Mouse (Mus musculus) hindbrain, embryonic 11.5 days (tissue): ENCODE results near the gene Trex1. TPM values are rescaled to one million over a fixed set of nuclear protein-coding genes. Genes with fewer than 3 reads are reported as not detected.

ENCODE experiments used
- ATAC-seq: fragments of 200-750 bp; cut with Nextera tagmentation; 2 replicates; pipeline ENCODE4 v1.8.0; 2017; ENCODE audit warnings: mild to moderate bottlenecking, moderate TSS enrichment, moderate library complexity; ENCODE audit not compliant: low FRiP score
- DNase-seq: peaks from one replicate; pipeline ENCODE4 v3.0.0-alpha.2; 2015; ENCODE audit warnings: low spot score
- H3K27ac ChIP-seq: fragments of 300-500 bp; sonication (generic); 2 replicates; pipeline ENCODE4 v1.5.1; 2014; ENCODE audit warnings: mild to moderate bottlenecking, low read depth, low read length
- H3K27me3 ChIP-seq: fragments of 300-500 bp; sonication (generic); 2 replicates; pipeline ENCODE4 v1.6.1; 2014; ENCODE audit warnings: mild to moderate bottlenecking, low read length, moderate library complexity, mixed read lengths; ENCODE audit not compliant: control insufficient read depth, insufficient read depth
- H3K36me3 ChIP-seq: fragments of 300-500 bp; sonication (generic); 2 replicates; pipeline ENCODE4 v1.6.1; 2014; ENCODE audit warnings: mild to moderate bottlenecking, low read length, moderate library complexity, mixed read lengths; ENCODE audit not compliant: control insufficient read depth, insufficient read depth
- H3K4me1 ChIP-seq: fragments of 300-500 bp; sonication (generic); replicated peaks from 2 replicates; pipeline ENCODE4 v1.6.1; 2014; ENCODE audit warnings: low read length, mixed read lengths; ENCODE audit not compliant: control insufficient read depth, insufficient read depth
- H3K4me2 ChIP-seq: fragments of 300-500 bp; sonication (generic); replicated peaks from 2 replicates; pipeline ENCODE4 v1.6.1; 2014; ENCODE audit warnings: mild to moderate bottlenecking, low read depth, low read length
- H3K4me3 ChIP-seq: fragments of 300-500 bp; sonication (generic); 2 replicates; pipeline ENCODE4 v1.5.1; 2014; ENCODE audit warnings: low read depth, low read length
- H3K9ac ChIP-seq: fragments of 300-500 bp; sonication (generic); 2 replicates; pipeline ENCODE4 v1.6.1; 2014; ENCODE audit warnings: low read depth, low read length
- H3K9me3 ChIP-seq: fragments of 300-500 bp; sonication (generic); 2 replicates; pipeline ENCODE4 v1.6.1; 2016; ENCODE audit warnings: low read length; ENCODE audit not compliant: control insufficient read depth
- WGBS: fragments of 180-500 bp; shearing (Covaris S2); extraction: QIAGEN DNeasy Blood & Tissue Kit; methylation state at CpG from one replicate; pipeline ENCODE4 v1.1.7; 2014; 5-methylcytosine and 5-hydroxymethylcytosine counted together
- polyA plus RNA-seq: library from polyadenylated mRNA; unstranded; fragments of >200 nt; fragmentation: Nextera tagmentation; extraction: Ambion mirVana; gene quantifications from 2 replicates; pipeline ENCODE4 v1.2.1, GENCODE M21; 2014

Gene Trex1
- 7.5 and 9.7 TPM in 2 replicates for polyA plus RNA-seq

DNA sequence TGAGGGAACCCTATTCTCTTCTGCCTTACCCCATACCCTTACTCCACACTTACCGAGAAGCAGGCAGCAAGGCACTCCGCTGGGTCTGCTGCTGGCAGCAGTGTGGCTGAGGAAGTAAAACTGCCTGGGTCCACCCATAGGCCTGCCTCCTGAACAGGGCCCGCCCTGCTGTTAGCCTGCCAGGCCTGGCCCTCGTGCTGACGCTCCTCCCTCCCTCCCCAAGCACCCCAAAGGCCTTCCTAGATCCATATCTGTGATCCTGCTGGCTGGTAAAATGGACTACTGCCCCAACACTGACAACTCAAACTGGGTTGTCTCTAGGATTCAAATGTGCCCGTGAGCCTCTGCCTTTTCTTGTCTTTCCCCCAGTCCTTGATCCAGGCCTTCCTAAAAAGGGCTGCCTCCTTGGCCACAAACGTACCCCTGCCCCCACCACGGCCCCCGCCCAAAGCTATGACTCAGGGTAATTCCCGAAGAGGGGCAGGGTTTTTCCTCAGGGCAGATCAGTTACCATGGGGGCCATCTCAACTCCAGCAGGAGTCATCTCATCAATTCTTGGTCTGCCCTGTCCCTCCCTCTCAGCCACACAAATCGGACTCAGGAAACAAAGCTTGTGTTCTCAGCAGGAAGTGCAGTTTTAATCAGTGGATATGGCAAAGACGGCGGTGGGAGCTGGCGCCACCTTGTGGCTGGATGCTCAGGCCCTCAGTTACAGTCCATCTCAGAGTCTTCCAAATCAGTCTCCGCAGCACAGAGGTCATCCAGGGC is at the start of gene Trex1:
Trex1 (minus strand) TSS at position 599 of the 768 bp plus-strand sequence.
- 31% methylated on average over 15 of the region's 15 CpGs for WGBS
- peaks cover 2% of the 10 kb centered on the region; the same call in 1 of the 2 replicates for H3K4me1 ChIP-seq
- H3K9me3 ChIP-seq, result no peaks in the 10 kb centered on the region

GRCm38 (mm10) chr9:109107341-109107740 is 47.8 kb upstream of the Trex1 start:
- Histone ChIP-seq H3K4me3 (no peak overlapping the region), H3K4me2 (no peak overlapping the region), H3K27ac (no peak overlapping the region), H3K9me3 (no peaks in the 10 kb centered on the region), H3K36me3 (peaks cover 30% of the 10 kb centered on the region), H3K27me3 (no peaks in the 10 kb centered on the region), H3K4me1 (no peaks in the 10 kb centered on the region), H3K9ac (no peak overlapping the region)
- 92% methylated on average over 3 of the region's 6 CpGs for WGBS
- no peak for DNase-seq
- no peak for ATAC-seq

More for the DNA sequence above, at the start of gene Trex1:
- DNase-seq, result peak; percentile 89
- no peak within 1 kb of the TSS for H3K4me3 ChIP-seq
- 0 out of 2 replicates have a peak within 1 kb of the TSS, but pooled peaks have one; percentile 3 for H3K4me2 ChIP-seq
- H3K27ac ChIP-seq, result peak within 1 kb of the TSS; percentile 27
- peak within 1 kb of the TSS; percentile 42 for H3K9ac ChIP-seq
- no peaks in the 10 kb centered on the region for H3K27me3 ChIP-seq
- H3K36me3 ChIP-seq, result peaks cover 8% of the 10 kb centered on the region; the same call in 1 of the 2 replicates
- ATAC-seq, result peak; percentile 76

GRCm38 (mm10) chr9:109105648-109106047 is 46.1 kb upstream of the Trex1 start:
- no peak overlapping the region for H3K9ac ChIP-seq
- WGBS, result 93% methylated on average over 12 of the region's 12 CpGs

GRCm38 (mm10) chr9:109105011-109105410 is 45.5 kb upstream of the Trex1 start:
- H3K4me1 ChIP-seq, result no peaks in the 10 kb centered on the region
- ATAC-seq, result no peak
- no peak overlapping the region for H3K4me3 ChIP-seq
- H3K27ac ChIP-seq, result no peak overlapping the region
- no peaks in the 10 kb centered on the region for H3K27me3 ChIP-seq
- no peak overlapping the region for H3K4me2 ChIP-seq
- DNase-seq, result no peak
- peaks cover 20% of the 10 kb centered on the region for H3K36me3 ChIP-seq
- 86% methylated on average over 12 of the region's 12 CpGs for WGBS
- H3K9me3 ChIP-seq, result no peaks in the 10 kb centered on the region
- no peak overlapping the region for H3K9ac ChIP-seq

More at GRCm38 (mm10) chr9:109105648-109106047, 46.1 kb upstream of the Trex1 start:
- H3K4me3 ChIP-seq, result no peak overlapping the region
- DNase-seq (no peak), ATAC-seq (no peak)
- H3K36me3 ChIP-seq, result peaks cover 19% of the 10 kb centered on the region
- no peak overlapping the region for H3K4me2 ChIP-seq
- H3K27me3 ChIP-seq, result no peaks in the 10 kb centered on the region
- H3K9me3 ChIP-seq, result no peaks in the 10 kb centered on the region
- no peaks in the 10 kb centered on the region for H3K4me1 ChIP-seq
- H3K27ac ChIP-seq, result no peak overlapping the region

- 88% methylated on average over 9 of the region's 9 CpGs for WGBS
- Histone ChIP-seq H3K9ac (no peak overlapping the region), H3K4me2 (no peak overlapping the region), H3K27me3 (no peaks in the 10 kb centered on the region), H3K4me3 (no peak overlapping the region), H3K36me3 (peaks cover 20% of the 10 kb centered on the region), H3K27ac (no peak overlapping the region), H3K4me1 (no peaks in the 10 kb centered on the region), H3K9me3 (no peaks in the 10 kb centered on the region)
- DNase-seq (no peak), ATAC-seq (no peak)
Measured at GRCm38 (mm10) chr9:109104083-109104482, 44.5 kb upstream of the Trex1 start.

- Histone ChIP-seq H3K4me3 (no peak overlapping the region), H3K36me3 (peaks cover 15% of the 10 kb centered on the region), H3K9ac (no peak overlapping the region), H3K27me3 (no peaks in the 10 kb centered on the region), H3K4me1 (peaks cover 7% of the 10 kb centered on the region; the same call in 1 of the 2 replicates), H3K27ac (no peak overlapping the region), H3K9me3 (no peaks in the 10 kb centered on the region), H3K4me2 (no peak overlapping the region)
- ATAC-seq (no peak), DNase-seq (no peak)
- WGBS, result 76% methylated on average over 7 of the region's 7 CpGs
Measured at GRCm38 (mm10) chr9:109103250-109103649, 43.7 kb upstream of the Trex1 start.

DNA sequence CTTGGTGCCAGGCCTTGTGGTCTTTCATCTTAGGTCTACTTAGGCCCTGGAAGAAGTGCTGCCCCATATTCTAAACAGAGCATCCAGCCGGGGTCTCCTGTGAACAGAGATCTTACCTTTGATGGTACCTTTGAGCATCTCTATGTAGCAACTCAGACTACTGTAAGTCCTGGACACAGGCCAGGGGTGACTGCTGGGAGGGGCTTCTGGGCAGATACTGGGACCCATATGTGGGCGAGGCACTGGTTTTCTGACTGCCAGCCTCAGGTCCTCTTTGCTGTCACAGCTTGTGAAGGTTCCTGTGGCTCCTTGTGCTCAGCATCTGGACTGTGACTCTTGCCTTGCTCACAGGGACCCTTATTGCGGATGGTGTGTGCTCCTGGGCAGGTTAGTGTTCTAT is 43.0 kb upstream of the Trex1 start:
- Histone ChIP-seq H3K9ac (no peak overlapping the region), H3K36me3 (peaks cover 15% of the 10 kb centered on the region), H3K4me3 (no peak overlapping the region), H3K9me3 (no peaks in the 10 kb centered on the region), H3K27me3 (no peaks in the 10 kb centered on the region), H3K4me2 (no peak overlapping the region), H3K4me1 (peaks cover 12% of the 10 kb centered on the region), H3K27ac (no peak overlapping the region)
- ATAC-seq (no peak), DNase-seq (no peak)
- 91% methylated on average over 3 of the region's 3 CpGs for WGBS

GRCm38 (mm10) chr9:109101933-109102445 is 42.5 kb upstream of the Trex1 start:
- Histone ChIP-seq H3K27me3 (no peaks in the 10 kb centered on the region), H3K4me1 (peaks cover 15% of the 10 kb centered on the region), H3K4me3 (no peak overlapping the region), H3K27ac (no peak overlapping the region), H3K9me3 (no peaks in the 10 kb centered on the region), H3K4me2 (no peak overlapping the region), H3K9ac (no peak overlapping the region), H3K36me3 (peaks cover 14% of the 10 kb centered on the region)
- no peak for ATAC-seq
- DNase-seq, result no peak
- WGBS, result 93% methylated on average over 5 of the region's 5 CpGs
